Mouse (Mus musculus) ES-E14 (cell line): Measurements from ENCODE around the gene Gtf2ird2. TPM values are rescaled to one million over a fixed set of nuclear protein-coding genes. Genes with fewer than 3 reads are reported as not detected.

ENCODE experiments used
- DNase-seq: peaks from one replicate; pipeline ENCODE4 v3.0.0-alpha.2; 2013; ENCODE audit warnings: low read depth, low spot score
- H3K27ac ChIP-seq: 2 replicates; pipeline ENCODE4 v1.5.1; 2012; ENCODE audit warnings: low read depth, mild to moderate bottlenecking, low read length, moderate library complexity, mixed read lengths; ENCODE audit not compliant: poor library complexity, insufficient read depth, severe bottlenecking
- H3K36me3 ChIP-seq: 2 replicates; pipeline ENCODE4 v1.6.1; 2012; ENCODE audit warnings: mild to moderate bottlenecking, low read length, moderate library complexity, mixed read lengths; ENCODE audit not compliant: control insufficient read depth, poor library complexity, insufficient read depth, severe bottlenecking
- H3K4me1 ChIP-seq, 2 experiments: fragments of 150-350 bp in 1 of 2; sonication (generic) in 1 of 2; 2 replicates each; pipeline ENCODE4 v1.6.1; 2012; ENCODE audit warnings: low read length in 2 of 2, mild to moderate bottlenecking in 1 of 2, mixed read lengths in 1 of 2; ENCODE audit not compliant: control insufficient read depth in 2 of 2, insufficient read depth in 2 of 2, poor library complexity in 1 of 2
- H3K4me3 ChIP-seq, 2 experiments: fragments of 150-350 bp in 1 of 2; sonication (generic) in 1 of 2; 2 replicates each; pipeline ENCODE4 v1.5.1; 2012; ENCODE audit warnings: low read length in 2 of 2, low read depth in 1 of 2, mild to moderate bottlenecking in 1 of 2, mixed read lengths in 1 of 2; ENCODE audit not compliant: insufficient read depth in 1 of 2, poor library complexity in 1 of 2, severe bottlenecking in 1 of 2
- H3K9ac ChIP-seq: 2 replicates; pipeline ENCODE4 v1.6.1; 2012; ENCODE audit warnings: low read depth, mild to moderate bottlenecking, low read length, mixed read lengths; ENCODE audit not compliant: poor library complexity, insufficient read depth, severe bottlenecking
- H3K9me3 ChIP-seq: fragments of 150-350 bp; sonication (generic); 2 replicates; pipeline ENCODE4 v1.6.1; 2012; ENCODE audit warnings: low read depth, mild to moderate bottlenecking, low read length; ENCODE audit not compliant: control insufficient read depth, insufficient read depth
- CHD2 ChIP-seq: IDR thresholded peaks from 2 replicates; pipeline ENCODE4 v1.6.1; 2014; ENCODE audit warnings: mild to moderate bottlenecking, low read depth, low read length, inconsistent platforms
- HCFC1 ChIP-seq: IDR thresholded peaks from 2 replicates; pipeline ENCODE4 v1.6.1; 2012; ENCODE audit warnings: low read length, inconsistent platforms, borderline replicate concordance; ENCODE audit not compliant: insufficient read depth
- MAFK ChIP-seq: IDR thresholded peaks from 2 replicates; pipeline ENCODE4 v1.6.1; 2014; ENCODE audit warnings: mild to moderate bottlenecking, low read depth, low read length, inconsistent platforms; ENCODE audit not compliant: insufficient read depth
- ZC3H11A ChIP-seq: IDR thresholded peaks from 2 replicates; pipeline ENCODE4 v1.6.1; 2012; ENCODE audit warnings: low read depth, mild to moderate bottlenecking, inconsistent platforms, low read length, borderline replicate concordance
- ZNF384 ChIP-seq: IDR thresholded peaks from 2 replicates; pipeline ENCODE4 v1.6.1; 2012; ENCODE audit warnings: low read depth, low read length, inconsistent platforms
- in situ Hi-C, 2 experiments: fragments of 600-800 bp; cut with MboI; formaldehyde crosslinking; loops; one replicate each; pipeline ENCODE4 v1.15.1; 2025; ENCODE audit warnings: low sequenced_read_pairs in 2 of 2, inconsistent platforms in 1 of 2; ENCODE audit not compliant: unreplicated experiment in 2 of 2
- total RNA-seq: library from RNA; depleted of rRNA; stranded (reverse); fragments of 300-350 nt; gene quantifications from 2 replicates; pipeline ENCODE4 v1.2.3, GENCODE M21; 2012

The Gtf2ird2 gene
- total RNA-seq, 1 experiment, result 2.3 TPM

- Histone ChIP-seq H3K27ac (no peak overlapping the region), H3K4me1 (peaks cover 0 to 5% of the 10 kb centered on the region in 2 experiments; a peak in 1 of 4 replicates), H3K9ac (no peak overlapping the region), H3K9me3 (no peaks in the 10 kb centered on the region), H3K36me3 (peaks cover 56% of the 10 kb centered on the region), H3K4me3 (no peak overlapping the region)
- no peak for DNase-seq
- TF ChIP-seq HCFC1 (no peak), ZC3H11A (no peak), ZNF384 (no peak), CHD2 (no peak), MAFK (no peak)
- in situ Hi-C loops, result no loop called here
Observed at GRCm38 (mm10) chr5:134151895-134152294, 31.9 kb upstream of the Gtf2ird2 start.

GRCm38 (mm10) chr5:134155916-134156466, 27.8 kb upstream of the Gtf2ird2 start:
- DNase-seq, result no peak

GRCm38 (mm10) chr5:134164688-134165087, 19.1 kb upstream of the Gtf2ird2 start:
- H3K36me3 ChIP-seq, result peaks cover 36% of the 10 kb centered on the region
- in situ Hi-C loops, result no loop called here
- TF ChIP-seq ZC3H11A (no peak), HCFC1 (no peak)

More at GRCm38 (mm10) chr5:134155916-134156466, 27.8 kb upstream of the Gtf2ird2 start:
- Histone ChIP-seq H3K27ac (no peak overlapping the region; the same call in 1 of the 2 replicates), H3K4me1 (peaks cover 0 to 5% of the 10 kb centered on the region in 2 experiments; a peak in 1 of 4 replicates), H3K9ac (no peak overlapping the region), H3K9me3 (no peaks in the 10 kb centered on the region), H3K4me3 (no peak overlapping the region), H3K36me3 (peaks cover 46% of the 10 kb centered on the region)
- in situ Hi-C loops, result no loop called here
- TF ChIP-seq ZNF384 (peak; percentile 70), MAFK (no peak)

DNA sequence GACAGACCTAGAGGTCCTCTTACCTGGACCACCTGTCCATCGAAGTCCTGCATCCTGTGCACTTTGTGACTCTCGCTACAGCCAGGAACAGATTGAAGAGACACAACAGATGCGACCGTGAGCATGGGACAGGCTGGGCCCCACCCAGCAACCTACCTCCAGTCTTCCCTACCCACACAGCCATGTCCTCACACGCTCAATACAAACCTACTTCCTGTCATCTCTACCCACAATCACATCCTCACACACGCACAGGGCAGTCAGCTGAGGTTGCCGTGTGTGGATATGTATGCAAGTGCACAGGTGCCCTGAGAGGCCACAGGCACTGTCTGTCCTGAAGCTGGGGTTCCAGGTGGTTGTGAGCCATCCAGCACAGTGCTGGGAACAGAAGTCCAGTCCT, 17.2 kb upstream of the Gtf2ird2 start:
- DNase-seq, result no peak
- peaks cover 40% of the 10 kb centered on the region for H3K36me3 ChIP-seq
- no peaks in the 10 kb centered on the region for H3K9me3 ChIP-seq
- H3K9ac ChIP-seq, result no peak overlapping the region
- in situ Hi-C loops, result no loop called here
- H3K4me3 ChIP-seq, result no peak overlapping the region
- no peak for TF ChIP-seq ZNF384
- TF ChIP-seq ZC3H11A, result no peak
- no peak for TF ChIP-seq CHD2
- no peak for TF ChIP-seq MAFK
- no peak for TF ChIP-seq HCFC1
- H3K4me1 ChIP-seq, result peaks cover 0 to 13% of the 10 kb centered on the region in 2 experiments; a peak in 1 of 4 replicates
- H3K27ac ChIP-seq, result no peak overlapping the region

More at GRCm38 (mm10) chr5:134164688-134165087, 19.1 kb upstream of the Gtf2ird2 start:
- no peak overlapping the region for H3K9ac ChIP-seq
- H3K4me3 ChIP-seq, result no peak overlapping the region
- H3K9me3 ChIP-seq, result no peaks in the 10 kb centered on the region
- DNase-seq, result no peak
- H3K4me1 ChIP-seq, result peaks cover 0 to 13% of the 10 kb centered on the region in 2 experiments; a peak in 1 of 4 replicates
- H3K27ac ChIP-seq, result no peak overlapping the region

DNA sequence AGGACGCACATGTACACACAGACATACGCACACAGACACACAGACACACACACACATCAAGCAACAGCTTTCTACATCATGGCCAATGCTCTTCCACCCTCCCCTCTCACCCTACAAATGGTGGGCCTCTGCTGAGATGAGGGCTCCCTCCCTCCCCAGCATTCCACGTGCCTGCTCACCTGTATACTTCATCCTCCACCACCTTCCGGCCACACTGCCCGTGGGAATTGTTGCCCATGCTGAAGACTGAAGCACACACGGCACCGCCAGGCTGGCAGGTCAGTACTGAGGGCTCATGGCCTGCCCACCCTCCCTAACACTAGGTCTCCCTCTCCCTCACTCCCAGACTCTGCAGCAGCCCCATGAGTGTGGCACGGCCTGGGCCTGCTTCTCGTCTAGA, 15.8 kb upstream of the Gtf2ird2 start:
- no peaks in the 10 kb centered on the region for H3K9me3 ChIP-seq
- H3K4me1 ChIP-seq, result peaks cover 0 to 13% of the 10 kb centered on the region in 2 experiments; a peak in 1 of 4 replicates
- H3K4me3 ChIP-seq, result peak overlapping the region in 1 of 2 experiments; percentile 36; a peak in 1 of 4 replicates
- no peak overlapping the region; the same call in 1 of the 2 replicates for H3K27ac ChIP-seq
- TF ChIP-seq ZNF384 (no peak), ZC3H11A (no peak), MAFK (no peak), HCFC1 (no peak), CHD2 (no peak)
- peak overlapping the region; percentile 30 for H3K9ac ChIP-seq
- H3K36me3 ChIP-seq, result peaks cover 41% of the 10 kb centered on the region
- in situ Hi-C loops, result no loop called here
- no peak for DNase-seq
